Mouse (Mus musculus) hindbrain, embryonic 16.5 days (tissue): Measurements from ENCODE around the gene Pfn1. TPM values are rescaled to one million over a fixed set of nuclear protein-coding genes. Genes with fewer than 3 reads are reported as not detected.

Experiments
- ATAC-seq: fragments of 200-750 bp; cut with Nextera tagmentation; 2 replicates; pipeline ENCODE4 v1.8.0; 2017; ENCODE audit warnings: moderate TSS enrichment, moderate library complexity
- H3K27ac ChIP-seq: fragments of 300-500 bp; sonication (generic); 2 replicates; pipeline ENCODE4 v1.5.1; 2014; ENCODE audit warnings: low read depth, mild to moderate bottlenecking, control low read depth, low read length, moderate library complexity
- H3K27me3 ChIP-seq: fragments of 300-500 bp; sonication (generic); replicated peaks from 2 replicates; pipeline ENCODE4 v1.6.1; 2014; ENCODE audit warnings: low read length; ENCODE audit not compliant: control insufficient read depth, insufficient read depth
- H3K36me3 ChIP-seq: fragments of 300-500 bp; sonication (generic); 2 replicates; pipeline ENCODE4 v1.6.1; 2014; ENCODE audit warnings: mild to moderate bottlenecking, low read length, moderate library complexity, mixed read lengths; ENCODE audit not compliant: control insufficient read depth, insufficient read depth
- H3K4me1 ChIP-seq: fragments of 300-500 bp; sonication (generic); 2 replicates; pipeline ENCODE4 v1.6.1; 2014; ENCODE audit warnings: low read depth, low read length; ENCODE audit not compliant: control insufficient read depth, insufficient read depth
- H3K4me2 ChIP-seq: fragments of 300-500 bp; sonication (generic); 2 replicates; pipeline ENCODE4 v1.6.1; 2014; ENCODE audit warnings: mild to moderate bottlenecking, low read length, control low read depth, moderate library complexity
- H3K4me3 ChIP-seq: fragments of 300-500 bp; sonication (generic); 2 replicates; pipeline ENCODE4 v1.5.1; 2014; ENCODE audit warnings: mild to moderate bottlenecking, low read length, control low read depth, moderate library complexity
- H3K9ac ChIP-seq: fragments of 300-500 bp; sonication (generic); 2 replicates; pipeline ENCODE4 v1.6.1; 2014; ENCODE audit warnings: low read depth, mild to moderate bottlenecking, control low read depth, low read length, moderate library complexity
- H3K9me3 ChIP-seq: fragments of 300-500 bp; sonication (generic); 2 replicates; pipeline ENCODE4 v1.6.1; 2014; ENCODE audit warnings: mild to moderate bottlenecking, low read length, moderate library complexity; ENCODE audit not compliant: control insufficient read depth
- WGBS: fragments of 180-500 bp; shearing (Covaris S2); extraction: QIAGEN DNeasy Blood & Tissue Kit; methylation state at CpG from one replicate; pipeline ENCODE4 v1.1.7; 2014; 5-methylcytosine and 5-hydroxymethylcytosine counted together
- polyA plus RNA-seq: library from polyadenylated mRNA; unstranded; fragments of >200 nt; fragmentation: Nextera tagmentation; extraction: Ambion mirVana; gene quantifications from 2 replicates; pipeline ENCODE4 v1.2.1, GENCODE M21; 2015

Gene Pfn1
- polyA plus RNA-seq, 1 experiment from 2014 or later: 638 TPM

DNA sequence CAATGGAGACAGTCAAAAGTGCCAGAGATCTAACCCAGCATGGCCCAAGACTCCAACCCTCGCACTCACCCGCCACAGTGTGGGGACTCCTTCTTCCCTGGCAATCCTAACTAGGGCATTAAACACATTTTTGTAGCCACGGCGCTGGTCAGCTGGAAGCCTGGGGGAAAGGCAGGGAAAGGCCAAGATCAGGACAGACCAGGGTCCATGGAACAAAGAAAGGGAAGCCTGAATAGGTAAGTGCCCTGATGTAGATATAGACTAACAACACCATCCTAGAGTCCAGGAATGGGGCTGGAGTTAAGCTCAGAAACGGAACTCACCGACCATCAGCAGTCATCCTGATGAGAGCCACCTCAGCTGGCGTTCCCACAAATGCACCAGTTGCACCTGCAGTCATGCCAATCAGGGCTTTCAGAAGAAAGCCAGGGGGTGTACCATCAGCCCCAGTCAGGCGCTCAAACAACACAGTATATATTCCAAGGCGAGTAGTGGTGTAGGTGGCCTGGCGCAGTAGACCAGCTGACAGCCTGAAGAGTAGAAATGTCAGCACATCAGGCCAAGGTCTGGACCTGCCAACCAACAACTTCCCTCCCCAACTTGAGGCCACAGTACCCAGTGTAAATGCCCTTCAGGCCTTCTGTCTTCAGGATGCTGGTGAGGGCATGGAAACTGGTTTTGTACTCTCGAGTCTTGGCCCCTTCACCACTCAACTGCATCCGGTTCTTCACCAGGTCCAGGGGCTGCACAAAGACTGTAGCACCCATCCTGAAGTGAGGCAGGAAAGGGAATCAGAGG is 8.8 kb downstream of the Pfn1 start:
- Histone ChIP-seq H3K27ac (no peak overlapping the region), H3K36me3 (peaks cover 19% of the 10 kb centered on the region), H3K27me3 (no peaks in the 10 kb centered on the region), H3K4me1 (peaks cover 25% of the 10 kb centered on the region), H3K4me2 (peak overlapping the region; percentile 64), H3K9ac (peak overlapping the region; percentile 85), H3K9me3 (no peaks in the 10 kb centered on the region), H3K4me3 (peak overlapping the region; percentile 64)
- 91% methylated on average over 12 of the region's 12 CpGs for WGBS
- no peak for ATAC-seq

DNA sequence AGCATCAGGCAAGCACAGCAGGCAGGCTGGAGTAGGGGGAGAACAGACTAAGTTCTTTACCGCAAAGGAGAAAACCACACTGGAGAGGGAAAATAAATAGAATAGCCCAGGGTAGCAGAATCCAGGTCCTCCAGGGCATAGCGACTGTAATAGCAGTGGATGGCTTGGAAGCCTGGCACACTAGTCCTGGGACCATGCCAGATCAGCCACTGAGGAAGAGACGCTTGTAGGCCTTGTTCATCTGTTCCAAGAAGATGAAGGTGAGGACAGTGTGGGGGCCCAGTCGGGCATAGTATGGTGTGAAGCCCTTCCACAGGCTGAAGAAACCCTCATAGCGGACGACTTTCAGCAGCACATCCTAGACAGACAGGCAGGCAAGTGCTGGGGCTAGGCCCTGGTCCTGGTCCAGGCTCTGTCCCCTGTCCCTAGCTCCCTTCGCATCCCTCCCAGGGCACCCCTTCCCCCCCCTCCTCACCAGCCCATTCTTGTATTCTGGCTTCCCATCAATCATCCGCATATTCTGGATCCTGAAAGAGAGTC is 9.8 kb downstream of the Pfn1 start:
- no peaks in the 10 kb centered on the region for H3K27me3 ChIP-seq
- WGBS: 94% methylated on average over 8 of the region's 8 CpGs
- no peak overlapping the region for H3K4me3 ChIP-seq
- no peak overlapping the region for H3K9ac ChIP-seq
- peaks cover 14% of the 10 kb centered on the region for H3K36me3 ChIP-seq
- no peak overlapping the region for H3K27ac ChIP-seq
- H3K4me1 ChIP-seq: peaks cover 25% of the 10 kb centered on the region
- H3K9me3 ChIP-seq: no peaks in the 10 kb centered on the region
- H3K4me2 ChIP-seq: no peak overlapping the region
- no peak for ATAC-seq

GRCm38 (mm10) chr11:70643051-70643450 is 11.4 kb downstream of the Pfn1 start:
- no peak overlapping the region for H3K9ac ChIP-seq
- H3K27me3 ChIP-seq: no peaks in the 10 kb centered on the region
- no peak overlapping the region for H3K4me2 ChIP-seq
- 92% methylated on average over 6 of the region's 6 CpGs for WGBS
- no peak overlapping the region for H3K27ac ChIP-seq
- peaks cover 10% of the 10 kb centered on the region; the same call in 1 of the 2 replicates for H3K36me3 ChIP-seq
- ATAC-seq: no peak
- H3K4me3 ChIP-seq: no peak overlapping the region
- no peaks in the 10 kb centered on the region for H3K9me3 ChIP-seq
- peaks cover 16% of the 10 kb centered on the region for H3K4me1 ChIP-seq

DNA sequence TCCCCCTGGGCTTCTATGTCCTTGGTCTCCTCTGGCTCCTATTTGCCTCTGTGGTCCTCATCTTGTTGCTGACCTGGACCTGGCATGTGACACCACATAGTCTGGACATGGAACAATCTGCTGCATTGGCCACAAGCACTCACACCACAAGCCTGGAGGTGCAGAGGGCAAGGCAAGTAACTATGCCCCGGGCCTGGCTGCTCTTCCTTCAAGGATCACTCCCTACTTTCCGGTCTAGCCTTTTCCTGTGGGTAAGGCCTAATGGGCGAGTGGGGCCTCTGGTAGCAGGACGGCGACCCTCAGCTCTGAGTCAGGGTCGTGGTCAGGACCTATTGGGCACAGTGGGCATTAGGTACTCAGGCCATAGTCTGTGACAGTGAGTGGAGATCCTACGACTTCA is 13.2 kb downstream of the Pfn1 start:
- peaks cover 10% of the 10 kb centered on the region; the same call in 1 of the 2 replicates for H3K36me3 ChIP-seq
- H3K4me2 ChIP-seq: no peak overlapping the region
- WGBS: 83% methylated on average over 7 of the region's 7 CpGs
- H3K27me3 ChIP-seq: no peaks in the 10 kb centered on the region
- no peak overlapping the region for H3K27ac ChIP-seq
- ATAC-seq: no peak
- H3K4me1 ChIP-seq: peaks cover 12% of the 10 kb centered on the region
- H3K4me3 ChIP-seq: no peak overlapping the region
- no peaks in the 10 kb centered on the region for H3K9me3 ChIP-seq
- no peak overlapping the region for H3K9ac ChIP-seq

- WGBS: 88% methylated on average over 8 of the region's 8 CpGs
- H3K4me1 ChIP-seq: no peaks in the 10 kb centered on the region
- H3K4me3 ChIP-seq: no peak overlapping the region
- no peak overlapping the region for H3K9ac ChIP-seq
- H3K27ac ChIP-seq: no peak overlapping the region
- no peak for ATAC-seq
- H3K4me2 ChIP-seq: no peak overlapping the region
- H3K27me3 ChIP-seq: no peaks in the 10 kb centered on the region
- no peaks in the 10 kb centered on the region for H3K9me3 ChIP-seq
- peaks cover 10% of the 10 kb centered on the region; the same call in 1 of the 2 replicates for H3K36me3 ChIP-seq
These were observed 14.5 kb downstream of the Pfn1 start for GRCm38 (mm10) chr11:70639976-70640375.

DNA sequence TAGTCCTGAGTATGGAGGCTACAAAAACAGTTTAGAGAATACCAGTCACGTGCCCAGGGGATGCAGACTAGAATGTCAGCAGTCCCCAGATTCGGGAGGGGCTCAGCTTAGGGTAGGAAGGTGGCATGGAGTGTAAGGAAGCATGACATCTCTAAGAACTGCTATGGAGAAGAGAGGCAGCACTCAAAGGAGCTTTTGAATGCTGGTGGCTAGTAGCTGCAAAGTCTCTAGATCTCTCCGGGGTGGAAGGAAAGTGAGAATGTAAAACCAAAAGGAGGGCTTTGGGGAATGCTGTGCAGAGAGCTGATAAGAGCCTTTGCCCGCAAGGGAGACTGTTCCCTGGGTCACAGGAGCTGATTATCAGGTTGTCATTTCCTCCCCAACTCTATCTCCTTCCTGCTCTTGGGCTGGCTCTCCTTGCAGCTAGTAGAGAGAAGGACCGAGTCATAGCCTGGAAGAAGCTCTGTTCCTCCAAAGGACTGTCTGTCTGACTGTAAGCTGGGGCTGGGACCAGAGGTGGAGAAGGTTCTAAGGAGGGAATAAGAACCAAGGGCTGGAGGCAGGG is 15.6 kb downstream of the Pfn1 start, which contains the start of gene Gp1ba:
Gp1ba (plus strand) TSS at position 409 of the 565 bp plus-strand sequence.
- H3K9ac ChIP-seq: no peak within 1 kb of the TSS
- H3K9me3 ChIP-seq: no peaks in the 10 kb centered on the region
- H3K27me3 ChIP-seq: no peaks in the 10 kb centered on the region
- H3K27ac ChIP-seq: no peak within 1 kb of the TSS
- 69% methylated on average over 5 of the region's 5 CpGs for WGBS
- H3K36me3 ChIP-seq: peaks cover 3% of the 10 kb centered on the region; the same call in 1 of the 2 replicates
- no peak for ATAC-seq
- no peaks in the 10 kb centered on the region for H3K4me1 ChIP-seq
- H3K4me2 ChIP-seq: no peak within 1 kb of the TSS
- H3K4me3 ChIP-seq: no peak within 1 kb of the TSS

GRCm38 (mm10) chr11:70638293-70638692 is 16.2 kb downstream of the Pfn1 start:
- H3K4me1 ChIP-seq: no peaks in the 10 kb centered on the region
- no peak for ATAC-seq
- peaks cover 3% of the 10 kb centered on the region; the same call in 1 of the 2 replicates for H3K36me3 ChIP-seq
- no peaks in the 10 kb centered on the region for H3K27me3 ChIP-seq
- 87% methylated on average over 1 of the region's 1 CpGs for WGBS
- no peak overlapping the region for H3K4me3 ChIP-seq
- H3K9me3 ChIP-seq: no peaks in the 10 kb centered on the region
- no peak overlapping the region for H3K4me2 ChIP-seq
- no peak overlapping the region for H3K27ac ChIP-seq
- H3K9ac ChIP-seq: no peak overlapping the region

DNA sequence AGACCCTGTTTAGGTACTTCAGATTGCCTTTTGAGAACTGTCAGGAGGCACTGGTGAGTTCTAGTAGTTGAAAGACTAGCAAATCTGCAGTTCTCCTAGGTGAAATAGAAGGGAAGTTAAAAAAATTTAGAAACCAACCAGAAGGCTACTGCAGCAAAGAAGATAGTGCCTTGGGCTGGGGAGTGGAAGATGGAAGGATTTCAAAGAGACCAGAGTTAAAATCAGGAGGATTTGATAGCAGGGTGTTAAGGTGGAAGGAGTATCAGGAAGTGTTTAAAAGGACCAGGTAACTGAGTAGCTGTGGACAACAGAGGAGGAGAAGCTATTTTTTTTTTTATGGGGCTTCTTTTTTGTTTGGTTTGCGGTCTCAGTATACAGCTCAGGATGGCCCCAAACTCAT is 16.7 kb downstream of the Pfn1 start:
- Histone ChIP-seq H3K36me3 (no peaks in the 10 kb centered on the region), H3K4me1 (no peaks in the 10 kb centered on the region), H3K4me2 (no peak overlapping the region), H3K27ac (no peak overlapping the region), H3K9me3 (no peaks in the 10 kb centered on the region), H3K27me3 (no peaks in the 10 kb centered on the region), H3K9ac (no peak overlapping the region), H3K4me3 (no peak overlapping the region)
- no peak for ATAC-seq
- WGBS: 95% methylated on average over 1 of the region's 1 CpGs

DNA sequence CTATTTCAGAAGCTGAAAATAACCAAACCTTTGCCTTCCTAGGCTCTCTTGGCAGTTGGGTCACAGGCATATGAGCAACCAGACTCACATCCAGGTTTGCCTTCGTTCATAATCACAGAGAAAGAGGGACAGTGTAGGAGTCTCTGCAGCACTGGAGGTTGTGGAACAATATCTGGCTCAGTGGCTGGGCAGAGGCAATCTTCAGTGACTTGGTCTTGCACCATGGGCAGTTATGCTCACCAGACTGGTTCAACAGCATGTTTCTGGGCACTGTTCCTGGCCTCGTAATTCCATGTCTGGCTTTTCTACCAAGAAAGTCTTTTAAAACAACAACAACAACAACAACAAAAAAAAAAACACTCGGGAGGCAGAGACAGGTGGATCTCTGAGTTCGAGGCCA is 18.8 kb downstream of the Pfn1 start:
- no peaks in the 10 kb centered on the region for H3K4me1 ChIP-seq
- H3K9me3 ChIP-seq: no peaks in the 10 kb centered on the region
- H3K4me2 ChIP-seq: no peak overlapping the region
- no peak overlapping the region for H3K4me3 ChIP-seq
- H3K9ac ChIP-seq: no peak overlapping the region
- WGBS: 81% methylated on average over 4 of the region's 4 CpGs
- no peak for ATAC-seq
- no peak overlapping the region for H3K27ac ChIP-seq
- no peaks in the 10 kb centered on the region for H3K27me3 ChIP-seq
- H3K36me3 ChIP-seq: no peaks in the 10 kb centered on the region
